Comparison of ENCODE assay signal across 28 mouse cellular contexts in genomic region chr3:60025417-60025816, GRCm38 (mm10). TPM values are rescaled to one million over a fixed set of nuclear protein-coding genes. Genes with fewer than 3 reads are reported as not detected.
DNase-seq lines count a peak whose midpoint lies in the region; ATAC-seq and TF ChIP-seq lines count a peak whose summit lies in the region.
"Had no signal": no experiment of that assay in that cellular context is flagged by ENCODE, and none has a peak within 500 bp of the region (broad histone marks: within the 10 kb centered on the region; RNA-seq: fewer than 3 reads in every experiment).

Gene Aadac, plus strand, starts transcription at chr3:60025717.

- H3K27me3 ChIP-seq in liver, adult 2 months (ENCODE audit: control insufficient read depth, insufficient read depth, low read length), result no peaks in the 10 kb centered on the region
- H3K27me3 ChIP-seq in liver, embryonic 15.5 days, result no peaks in the 10 kb centered on the region
- H3K27me3 ChIP-seq in forebrain, embryonic 11.5 days (ENCODE audit: control insufficient read depth, insufficient read depth, low read length), result no peaks in the 10 kb centered on the region
- no peaks in the 10 kb centered on the region for H3K27me3 ChIP-seq in forebrain, embryonic 16.5 days (replicated peaks; ENCODE audit: control insufficient read depth, insufficient read depth, low read length)
- H3K27me3 ChIP-seq: embryonic facial prominence, embryonic 13.5 days; forebrain, embryonic 13.5 days; hindbrain, embryonic 12.5 days; neural tube, embryonic 12.5 days had no signal

- H3K9ac ChIP-seq in liver, adult 2 months (ENCODE audit: low read depth, low read length), result no peak within 1 kb of the TSS
- no peak within 1 kb of the TSS for H3K9ac ChIP-seq in liver, embryonic 15.5 days
- H3K9ac ChIP-seq in forebrain, embryonic 11.5 days (ENCODE audit: low read length), result no peak within 1 kb of the TSS
- H3K9ac ChIP-seq in forebrain, embryonic 16.5 days (replicated peaks; ENCODE audit: low read depth, low read length), result no peak within 1 kb of the TSS
- H3K9ac ChIP-seq: embryonic facial prominence, embryonic 13.5 days; forebrain, embryonic 13.5 days; hindbrain, embryonic 12.5 days; neural tube, embryonic 12.5 days had no signal

- no peaks in the 10 kb centered on the region for H3K79me2 ChIP-seq in liver, adult 2 months (ENCODE audit: control insufficient read depth, insufficient read depth, low read length)

- no peak for ATAC-seq in liver, embryonic 15.5 days (ENCODE audit: insufficient read depth)
- ATAC-seq in forebrain, embryonic 11.5 days (replicated peaks; ENCODE audit: low FRiP score), result no peak
- ATAC-seq in forebrain, embryonic 16.5 days, result no peak
- ATAC-seq: forebrain, embryonic 13.5 days had no signal

- H3K4me2 ChIP-seq in liver, embryonic 15.5 days, result no peak within 1 kb of the TSS
- no peak within 1 kb of the TSS for H3K4me2 ChIP-seq in forebrain, embryonic 11.5 days (ENCODE audit: low read depth, low read length, severe bottlenecking)
- no peak within 1 kb of the TSS for H3K4me2 ChIP-seq in forebrain, embryonic 16.5 days (ENCODE audit: low read length)
- H3K4me2 ChIP-seq: embryonic facial prominence, embryonic 13.5 days; forebrain, embryonic 13.5 days; hindbrain, embryonic 12.5 days; neural tube, embryonic 12.5 days had no signal

- DNase-seq in adrenal gland, postnatal 10 days, result no peak
- no peak for DNase-seq in adrenal gland, postnatal 25 days
- DNase-seq in liver, adult 2 months (ENCODE audit: extremely low read depth, low read depth, low spot score), result no peak
- no peak for DNase-seq in liver
- DNase-seq in forebrain, embryonic 11.5 days (ENCODE audit: low spot score), result no peak
- DNase-seq: cerebellum, adult 11 months; cerebellum, postnatal 14 days; gastrocnemius, adult 2 months; kidney, postnatal 25 days; lung, postnatal 4 days; midbrain, embryonic 14.5 days; right cerebral cortex, postnatal 14 days; spleen, adult 18-20 months; thymus, postnatal 25 days had no signal

- no peak within 1 kb of the TSS for H3K4me3 ChIP-seq in liver, adult 2 months (ENCODE audit: insufficient read depth, low read depth, low read length)
- no peak within 1 kb of the TSS for H3K4me3 ChIP-seq in liver, embryonic 15.5 days (replicated peaks)
- no peak within 1 kb of the TSS for H3K4me3 ChIP-seq in forebrain, embryonic 11.5 days (ENCODE audit: low read depth, low read length)
- no peak within 1 kb of the TSS for H3K4me3 ChIP-seq in forebrain, embryonic 16.5 days (replicated peaks; ENCODE audit: low read length)
- H3K4me3 ChIP-seq: embryonic facial prominence, embryonic 13.5 days; erythroblast, embryonic 14.5 days; forebrain, embryonic 13.5 days; gastrocnemius, adult 2 months; hindbrain, embryonic 12.5 days; neural tube, embryonic 12.5 days had no signal

- H3K9me3 ChIP-seq in liver, embryonic 15.5 days (replicated peaks), result no peaks in the 10 kb centered on the region
- H3K9me3 ChIP-seq in forebrain, embryonic 11.5 days (ENCODE audit: control insufficient read depth, low read length), result no peaks in the 10 kb centered on the region
- no peaks in the 10 kb centered on the region for H3K9me3 ChIP-seq in forebrain, embryonic 16.5 days (ENCODE audit: control insufficient read depth, low read length)
- H3K9me3 ChIP-seq: embryonic facial prominence, embryonic 13.5 days; forebrain, embryonic 13.5 days; hindbrain, embryonic 12.5 days; neural tube, embryonic 12.5 days had no signal

- no peaks in the 10 kb centered on the region for H3K4me1 ChIP-seq in liver, adult 2 months (ENCODE audit: control insufficient read depth, insufficient read depth, low read length)
- no peaks in the 10 kb centered on the region for H3K4me1 ChIP-seq in liver, embryonic 15.5 days (replicated peaks)
- H3K4me1 ChIP-seq in forebrain, embryonic 11.5 days (replicated peaks; ENCODE audit: control insufficient read depth, insufficient read depth, low read length), result no peaks in the 10 kb centered on the region
- no peaks in the 10 kb centered on the region for H3K4me1 ChIP-seq in forebrain, embryonic 16.5 days (replicated peaks; ENCODE audit: control insufficient read depth, insufficient read depth, low read length)
- H3K4me1 ChIP-seq: embryonic facial prominence, embryonic 13.5 days; forebrain, embryonic 13.5 days; hindbrain, embryonic 12.5 days; neural tube, embryonic 12.5 days had no signal

- TF ChIP-seq POLR2A in liver, adult 2 months (IDR thresholded peaks at IDR 0.05; ENCODE audit: extremely low read depth, insufficient read depth, low read length), result no peak

- no peak within 1 kb of the TSS for H3K27ac ChIP-seq in liver, adult 2 months (replicated peaks; ENCODE audit: insufficient read depth, low read depth, low read length)
- no peak within 1 kb of the TSS for H3K27ac ChIP-seq in liver, embryonic 15.5 days (replicated peaks)
- no peak within 1 kb of the TSS for H3K27ac ChIP-seq in forebrain, embryonic 11.5 days (ENCODE audit: low read depth, low read length)
- no peak within 1 kb of the TSS for H3K27ac ChIP-seq in forebrain, embryonic 16.5 days (ENCODE audit: low read length)
- H3K27ac ChIP-seq: embryonic facial prominence, embryonic 13.5 days; forebrain, embryonic 13.5 days; gastrocnemius, adult 2 months; hindbrain, embryonic 12.5 days; neural tube, embryonic 12.5 days had no signal

- 80% methylated on average over 1 of the region's 1 CpGs for WGBS in liver, adult 2 months
- 42% methylated on average over 1 of the region's 1 CpGs for WGBS in liver, embryonic 15.5 days (ENCODE audit: insufficient replicate concordance)
- WGBS in forebrain, embryonic 11.5 days, result 82% methylated on average over 1 of the region's 1 CpGs
- WGBS in forebrain, embryonic 16.5 days, result 79% methylated on average over 1 of the region's 1 CpGs

- TF ChIP-seq CTCF in liver, adult 2 months (IDR thresholded peaks at IDR 0.05; ENCODE audit: low read depth, low read length), result no peak

- no peaks in the 10 kb centered on the region for H3K36me3 ChIP-seq in liver, adult 2 months (ENCODE audit: control insufficient read depth, insufficient read depth, low read length)
- no peaks in the 10 kb centered on the region for H3K36me3 ChIP-seq in liver, embryonic 15.5 days (replicated peaks)
- H3K36me3 ChIP-seq in forebrain, embryonic 11.5 days (ENCODE audit: control insufficient read depth, insufficient read depth, low read length), result no peaks in the 10 kb centered on the region
- H3K36me3 ChIP-seq in forebrain, embryonic 16.5 days (ENCODE audit: control insufficient read depth, insufficient read depth), result no peaks in the 10 kb centered on the region
- H3K36me3 ChIP-seq: embryonic facial prominence, embryonic 13.5 days; hindbrain, embryonic 12.5 days; neural tube, embryonic 12.5 days had no signal

RNA-seq across cellular contexts. Expression of gene Aadac, which starts in this region (rescaled TPM):
- total RNA-seq in adrenal gland, postnatal 10 days (2021), result 10 to 100 TPM; 29.5 to 65.2 TPM
- total RNA-seq in adrenal gland, postnatal 25 days (2021), result 1.2 TPM in 1 of 2 replicates, not detected in the other
- 1,087 and 1,480 TPM in 2 replicates for total RNA-seq in liver, adult 2 months (2014; rRNA removed)
- 241 and 265 TPM in 2 replicates for polyA plus RNA-seq in liver, adult 2 months (2012; rRNA removed)
- polyA plus RNA-seq in liver, embryonic 15.5 days (2015; fragmentation: Nextera tagmentation; extraction: Ambion mirVana), result 304 and 333 TPM in 2 replicates
- polyA plus RNA-seq in forebrain, embryonic 11.5 days (2014; fragmentation: Nextera tagmentation; extraction: Ambion mirVana), result not detected in 2 replicates
- polyA plus RNA-seq in forebrain, embryonic 16.5 days (2015; fragmentation: Nextera tagmentation; extraction: Ambion mirVana), result not detected in 2 replicates
- total RNA-seq: gastrocnemius, adult 2 months; heart, adult 8-10 months; heart, postnatal 25 days; left cerebral cortex, adult 18-20 months; left cerebral cortex, postnatal 36 days; megakaryocyte-erythroid progenitor cell, adult 5-6 weeks had no signal
- polyA plus RNA-seq: embryonic facial prominence, embryonic 13.5 days; erythroblast, embryonic 14.5 days; forebrain, embryonic 13.5 days; frontal cortex, adult 2 months; heart, embryonic 14.5 days; hindbrain, embryonic 12.5 days; midbrain, embryonic 14.5 days had no signal

Comparison
In these comparisons a context has a peak if more than half of its experiments do, and no peak if none do; other contexts are left out.
1. RNA of gene Aadac (total RNA-seq): 1,087 to 1,480 TPM in liver, adult 2 months and 29.5 to 65.2 TPM in adrenal gland, postnatal 10 days; 1.2 TPM in adrenal gland, postnatal 25 days; every median in the first group is over 10 times any median in the second.
2. RNA of gene Aadac (total RNA-seq): 1,087 to 1,480 TPM in liver, adult 2 months; 29.5 to 65.2 TPM in adrenal gland, postnatal 10 days; every median in the first group is over 10 times any median in the second.
3. RNA of gene Aadac (polyA plus RNA-seq): 304 to 333 TPM in liver, embryonic 15.5 days and 241 to 265 TPM in liver, adult 2 months; not detected in forebrain, embryonic 11.5 days and not detected in forebrain, embryonic 16.5 days; every median in the first group is over 100 times any median in the second.